18 mouse cellular contexts compared by ENCODE assay signal in genomic region chr12:13205733-13206132, GRCm38 (mm10).
"Had no signal": no experiment of that assay in that cellular context is flagged by ENCODE, and none has a peak within 500 bp of the region (broad histone marks: within the 10 kb centered on the region; RNA-seq: fewer than 3 reads in every experiment).

No protein-coding gene starts in this region.

- H3K9ac ChIP-seq: lung, embryonic 14.5 days; midbrain, embryonic 13.5 days; midbrain, embryonic 15.5 days; neural tube, embryonic 13.5 days; neural tube, embryonic 15.5 days had no signal

- H3K4me3 ChIP-seq: midbrain, embryonic 13.5 days; midbrain, embryonic 15.5 days; myocyte; neural tube, embryonic 13.5 days; neural tube, embryonic 15.5 days had no signal

- H3K27me3 ChIP-seq: midbrain, embryonic 15.5 days; neural tube, embryonic 15.5 days had no signal

- H3K4me1 ChIP-seq: midbrain, embryonic 15.5 days had no signal

- H3K27ac ChIP-seq: midbrain, embryonic 13.5 days; midbrain, embryonic 15.5 days; neural tube, embryonic 13.5 days; neural tube, embryonic 15.5 days had no signal

- H3K4me2 ChIP-seq: lung, embryonic 14.5 days; midbrain, embryonic 11.5 days; midbrain, embryonic 13.5 days; midbrain, embryonic 15.5 days; neural tube, embryonic 13.5 days; neural tube, embryonic 15.5 days had no signal

- H3K36me3 ChIP-seq: midbrain, embryonic 13.5 days; midbrain, embryonic 15.5 days; neural tube, embryonic 13.5 days; neural tube, embryonic 15.5 days had no signal

- ATAC-seq: midbrain, embryonic 13.5 days; midbrain, embryonic 15.5 days had no signal

- DNase-seq: lung, adult 18-20 months; lung, embryonic 14.5 days; lung, postnatal 10 days; lung, postnatal 4 days; retina, postnatal 1 day; right cerebral cortex, adult 18-20 months; right cerebral cortex, postnatal 25 days; right cerebral cortex, postnatal 4 days; spleen, adult 18-20 months; thymus, adult 18-20 months; thymus, postnatal 14 days; thymus, postnatal 36 days had no signal

- H3K9me3 ChIP-seq: midbrain, embryonic 13.5 days; midbrain, embryonic 15.5 days; neural tube, embryonic 13.5 days; neural tube, embryonic 15.5 days had no signal
